Mouse (Mus musculus): ENCODE measurements at regions not wholly inside any gene's neighbourhood (a gene's known extent, or its start where the extent isn't known, plus 50 kb on each side); places are given as distances from the start of the nearest gene placed in this dataset.
A peak's percentile ranks its signal among the peaks of the same experiment; 100 is the strongest.
"Not testable (repeated sequence)": the region's sequence is repeated elsewhere in the genome, so short reads cannot be mapped to it uniquely, and the experiment has no call there.

GRCm38 (mm10) chr2:100252006-100252405 is 1372.5 kb upstream of the Rag2 start:
- DNase-seq (ENCODE audit: low spot score in 2 of 2) = peak; percentile 21 to 33

- no peak for DNase-seq (ENCODE audit: low spot score in 2 of 2)
These were observed 1365.2 kb upstream of the Rag2 start for GRCm38 (mm10) chr2:100259136-100259853.

- no peak for DNase-seq (ENCODE audit: low spot score in 2 of 2)
These were observed 1318.0 kb upstream of the Rag2 start for GRCm38 (mm10) chr2:100306516-100306915.

- peak; percentile 3 to 13 for DNase-seq (ENCODE audit: low spot score in 2 of 2)
These were observed 1311.7 kb upstream of the Rag2 start for GRCm38 (mm10) chr2:100312750-100313275.

GRCm38 (mm10) chr2:100320461-100320860 is 1304.1 kb upstream of the Rag2 start:
- peak in 1 of 2 experiments; percentile 15 for DNase-seq (ENCODE audit: low spot score in 2 of 2)

GRCm38 (mm10) chr2:100340713-100341112 is 1283.8 kb upstream of the Rag2 start:
- no peak for DNase-seq (ENCODE audit: low spot score in 2 of 2)

GRCm38 (mm10) chr2:100344921-100345425 is 1279.5 kb upstream of the Rag2 start:
- DNase-seq (ENCODE audit: low spot score in 2 of 2) = no peak

GRCm38 (mm10) chr2:100365616-100366015 is 1258.9 kb upstream of the Rag2 start:
- not testable (repeated sequence) for DNase-seq (ENCODE audit: low spot score in 2 of 2)

GRCm38 (mm10) chr2:100399776-100400175 is 1224.7 kb upstream of the Rag2 start:
- DNase-seq (ENCODE audit: low spot score in 2 of 2) = no peak

GRCm38 (mm10) chr2:100426661-100427060 is 1197.9 kb upstream of the Rag2 start:
- no peak for DNase-seq (ENCODE audit: low spot score in 2 of 2)

GRCm38 (mm10) chr2:100434991-100435390 is 1189.5 kb upstream of the Rag2 start:
- no peak for DNase-seq (ENCODE audit: low spot score in 2 of 2)

GRCm38 (mm10) chr2:100445868-100446267 is 1178.7 kb upstream of the Rag2 start:
- no peak for DNase-seq (ENCODE audit: low spot score in 2 of 2)

- DNase-seq (ENCODE audit: low spot score in 2 of 2) = no peak
These were observed 1178.2 kb upstream of the Rag2 start for GRCm38 (mm10) chr2:100446332-100446731.

GRCm38 (mm10) chr2:100459641-100460040 is 1164.9 kb upstream of the Rag2 start:
- DNase-seq (ENCODE audit: low spot score in 2 of 2) = not testable (repeated sequence)

- not testable (repeated sequence) for DNase-seq (ENCODE audit: low spot score in 2 of 2)
These were observed 1138.3 kb upstream of the Rag2 start for GRCm38 (mm10) chr2:100486229-100486628.

GRCm38 (mm10) chr2:100505114-100505513 is 1119.4 kb upstream of the Rag2 start:
- not testable (repeated sequence) for DNase-seq (ENCODE audit: low spot score in 2 of 2)
